Mouse (Mus musculus) erythroblast, embryonic 14.5 days (primary cell): ENCODE results near the gene Lhfpl4. TPM values are rescaled to one million over a fixed set of nuclear protein-coding genes. Genes with fewer than 3 reads are reported as not detected.

Source experiments
- H3K27me3 ChIP-seq: 2 replicates; pipeline ENCODE4 v1.6.1; 2012; ENCODE audit warnings: inconsistent platforms; ENCODE audit not compliant: control insufficient read depth
- H3K36me3 ChIP-seq: 2 replicates; pipeline ENCODE4 v1.6.1; 2012; ENCODE audit warnings: mild to moderate bottlenecking, inconsistent platforms; ENCODE audit not compliant: control insufficient read depth
- H3K4me1 ChIP-seq: 2 replicates; pipeline ENCODE4 v1.6.1; 2012; ENCODE audit warnings: inconsistent platforms; ENCODE audit not compliant: control insufficient read depth
- H3K4me3 ChIP-seq: replicated peaks from 2 replicates; pipeline ENCODE3; 2012; ENCODE audit warnings: moderate library complexity, mild to moderate bottlenecking, inconsistent platforms
- H3K9me3 ChIP-seq: 2 replicates; pipeline ENCODE4 v1.6.1; 2012; ENCODE audit warnings: low read length, inconsistent platforms, mixed read lengths; ENCODE audit not compliant: control insufficient read depth
- GATA1 ChIP-seq: IDR thresholded peaks from 2 replicates; pipeline ENCODE4 v1.6.1; 2012; ENCODE audit warnings: low read length, inconsistent platforms, mixed read lengths
- TAL1 ChIP-seq: IDR thresholded peaks from 3 replicates; pipeline ENCODE4 v1.6.1; 2012; ENCODE audit warnings: low read length, inconsistent platforms, mixed read lengths
- polyA plus RNA-seq: library from polyadenylated mRNA; stranded (reverse); fragments of >175 nt; gene quantifications from 2 replicates; pipeline ENCODE4 v1.2.3, GENCODE M21; 2012

The Lhfpl4 gene
- polyA plus RNA-seq, 1 experiment: 0.01 TPM

DNA sequence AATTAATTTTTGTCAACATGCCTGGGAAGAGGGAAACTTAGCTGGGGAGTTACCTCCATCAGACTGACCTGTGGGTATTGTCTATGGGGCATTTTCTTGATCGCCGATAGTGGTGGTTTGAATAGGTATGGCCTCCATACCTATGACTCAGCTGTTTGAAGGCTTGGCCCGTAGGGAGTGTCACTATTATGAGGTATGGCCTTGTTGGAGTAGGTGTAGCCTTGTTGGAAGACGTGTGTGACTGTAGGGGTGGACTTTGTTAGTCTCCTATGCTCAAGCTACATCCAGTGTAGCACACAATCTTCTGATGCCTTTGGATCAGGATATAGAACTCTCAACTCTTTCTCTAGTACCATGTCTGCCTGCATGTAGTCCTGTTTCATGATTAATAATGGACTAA, 39.1 kb downstream of the Lhfpl4 start:
- TF ChIP-seq TAL1: no peak
- TF ChIP-seq GATA1: no peak
- no peak overlapping the region for H3K4me3 ChIP-seq

DNA sequence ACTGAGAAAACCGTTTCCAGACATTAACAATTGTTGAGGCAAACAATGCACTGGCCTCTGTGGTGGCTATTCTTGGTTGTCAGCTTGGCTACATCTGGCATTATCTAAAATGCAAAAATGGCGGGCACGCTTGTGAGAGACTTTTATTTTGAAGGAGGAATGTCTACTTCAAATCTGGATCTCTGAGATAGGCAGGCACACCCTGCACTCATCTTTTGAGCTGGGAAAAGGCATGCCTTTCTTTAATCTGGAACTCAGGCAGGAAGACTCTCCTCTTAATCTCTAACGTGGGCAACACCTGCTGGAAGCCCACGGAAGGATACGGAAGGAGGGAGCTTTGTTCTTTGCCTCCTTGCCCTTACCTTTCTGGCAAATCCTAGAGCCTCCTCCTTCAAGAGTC, 40.3 kb downstream of the Lhfpl4 start:
- Histone ChIP-seq H3K36me3 (peaks cover 78% of the 10 kb centered on the region), H3K4me3 (no peak overlapping the region), H3K9me3 (no peaks in the 10 kb centered on the region), H3K4me1 (peaks cover 5% of the 10 kb centered on the region; the same call in 1 of the 2 replicates), H3K27me3 (no peaks in the 10 kb centered on the region)
- no peak for TF ChIP-seq TAL1
- no peak for TF ChIP-seq GATA1

More for the DNA sequence above, 39.1 kb downstream of the Lhfpl4 start:
- Histone ChIP-seq H3K27me3 (no peaks in the 10 kb centered on the region), H3K36me3 (peaks cover 70% of the 10 kb centered on the region), H3K4me1 (peaks cover 5% of the 10 kb centered on the region; the same call in 1 of the 2 replicates), H3K9me3 (no peaks in the 10 kb centered on the region)

DNA sequence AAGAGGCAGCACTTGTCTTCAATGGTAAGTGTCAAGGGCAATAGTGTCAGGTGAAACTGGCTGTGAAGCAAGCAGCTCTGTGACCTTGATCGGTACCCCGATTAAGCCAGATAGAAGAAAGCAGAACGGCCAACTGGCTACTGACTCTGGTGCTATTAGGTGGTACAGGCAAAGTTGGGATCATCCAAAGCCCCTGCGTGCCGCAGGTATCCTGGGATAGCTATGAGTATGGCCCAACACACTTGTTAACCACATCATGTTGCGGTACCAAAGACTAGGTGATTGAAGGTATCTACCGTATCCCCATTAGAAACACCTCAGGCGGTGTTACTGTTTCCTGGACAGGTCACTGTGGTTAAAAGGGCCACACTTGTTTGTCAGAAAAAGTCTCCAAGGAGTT, 41.1 kb downstream of the Lhfpl4 start:
- Histone ChIP-seq H3K27me3 (no peaks in the 10 kb centered on the region), H3K4me1 (peaks cover 5% of the 10 kb centered on the region; the same call in 1 of the 2 replicates), H3K36me3 (peaks cover 86% of the 10 kb centered on the region), H3K4me3 (no peak overlapping the region), H3K9me3 (no peaks in the 10 kb centered on the region)
- TF ChIP-seq GATA1 (no peak), TAL1 (no peak)

DNA sequence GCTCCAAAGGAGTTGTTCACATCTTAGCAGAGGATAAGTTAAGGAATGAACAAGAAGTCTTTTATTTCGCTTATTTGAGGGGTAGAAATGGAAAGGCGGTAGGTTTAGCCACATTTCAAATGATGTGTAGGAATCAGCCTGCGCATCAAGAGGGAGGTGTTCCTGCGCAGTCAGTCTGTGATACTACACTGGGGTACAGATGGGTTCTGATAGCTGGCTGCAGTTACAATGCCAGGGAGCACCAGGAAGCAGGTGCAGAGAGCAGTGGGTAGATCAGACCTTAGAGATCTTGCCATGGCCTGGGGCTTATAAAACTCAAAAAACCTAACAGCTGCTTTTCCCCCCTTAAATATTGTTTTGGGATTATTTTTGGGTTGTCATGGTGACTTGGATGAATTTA, 49.9 kb downstream of the Lhfpl4 start:
- H3K4me1 ChIP-seq: no peaks in the 10 kb centered on the region
- peaks cover 97% of the 10 kb centered on the region for H3K36me3 ChIP-seq
- H3K4me3 ChIP-seq: no peak overlapping the region
- no peak for TF ChIP-seq TAL1
- TF ChIP-seq GATA1: no peak
- no peaks in the 10 kb centered on the region for H3K9me3 ChIP-seq
- no peaks in the 10 kb centered on the region for H3K27me3 ChIP-seq

DNA sequence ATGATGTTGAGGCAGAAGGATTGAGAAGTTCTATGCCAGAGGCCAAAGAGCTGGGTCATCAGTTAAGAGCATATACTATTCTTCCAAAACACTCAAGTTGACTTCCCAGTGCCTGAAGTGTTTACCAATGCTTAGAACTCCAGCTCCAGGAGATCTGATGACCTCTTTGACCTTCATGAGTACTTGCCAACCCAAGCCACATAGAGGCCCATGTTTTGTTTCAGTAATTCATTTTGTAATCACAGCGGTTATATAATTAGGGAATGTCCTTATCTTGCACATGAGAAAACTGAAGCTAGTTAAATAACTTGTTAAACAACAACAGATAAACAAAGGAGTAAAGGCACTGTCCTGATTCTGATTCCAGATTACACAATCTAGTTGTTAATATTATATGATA, 50.4 kb downstream of the Lhfpl4 start:
- H3K27me3 ChIP-seq: no peaks in the 10 kb centered on the region
- TF ChIP-seq TAL1: no peak
- TF ChIP-seq GATA1: no peak
- no peaks in the 10 kb centered on the region for H3K4me1 ChIP-seq
- H3K9me3 ChIP-seq: no peaks in the 10 kb centered on the region
- no peak overlapping the region for H3K4me3 ChIP-seq
- H3K36me3 ChIP-seq: peaks cover 96% of the 10 kb centered on the region

DNA sequence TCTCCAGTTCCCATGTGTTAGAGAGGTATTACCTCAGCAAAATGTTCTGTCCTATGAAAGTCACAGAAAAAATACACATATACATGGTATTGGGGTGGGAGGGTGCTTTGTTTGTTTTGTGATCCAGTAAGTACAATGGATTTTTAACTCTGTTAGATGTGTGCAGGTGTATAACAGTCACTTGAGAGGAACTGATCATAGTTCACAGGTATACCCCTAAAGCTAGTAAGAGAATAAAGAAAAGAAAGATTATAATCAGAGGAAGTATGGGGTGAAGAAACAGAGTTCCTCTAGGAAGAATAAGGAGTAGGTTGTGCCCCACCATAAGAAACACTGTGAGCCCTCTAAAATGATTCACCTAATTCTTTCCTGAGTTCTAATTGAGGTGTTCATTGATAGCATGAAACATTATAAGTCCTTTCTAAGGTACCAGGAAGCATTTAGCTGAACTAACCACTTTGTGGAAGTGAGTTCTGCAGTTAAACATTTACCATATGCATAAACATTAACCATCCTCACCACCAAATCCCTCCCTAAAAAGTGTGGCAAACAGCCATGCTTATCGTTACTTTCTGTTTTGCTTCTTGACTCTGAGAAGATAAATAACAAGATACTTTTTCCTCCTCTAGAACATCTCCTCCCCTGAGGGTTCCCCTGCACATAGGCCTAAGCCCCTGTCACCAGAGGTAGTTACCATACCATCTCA, 53.6 kb downstream of the Lhfpl4 start:
- no peaks in the 10 kb centered on the region for H3K27me3 ChIP-seq
- no peak overlapping the region for H3K4me3 ChIP-seq
- H3K36me3 ChIP-seq: peaks cover 95% of the 10 kb centered on the region
- H3K4me1 ChIP-seq: no peaks in the 10 kb centered on the region
- H3K9me3 ChIP-seq: no peaks in the 10 kb centered on the region
- TF ChIP-seq GATA1: no peak
- TF ChIP-seq TAL1: no peak

DNA sequence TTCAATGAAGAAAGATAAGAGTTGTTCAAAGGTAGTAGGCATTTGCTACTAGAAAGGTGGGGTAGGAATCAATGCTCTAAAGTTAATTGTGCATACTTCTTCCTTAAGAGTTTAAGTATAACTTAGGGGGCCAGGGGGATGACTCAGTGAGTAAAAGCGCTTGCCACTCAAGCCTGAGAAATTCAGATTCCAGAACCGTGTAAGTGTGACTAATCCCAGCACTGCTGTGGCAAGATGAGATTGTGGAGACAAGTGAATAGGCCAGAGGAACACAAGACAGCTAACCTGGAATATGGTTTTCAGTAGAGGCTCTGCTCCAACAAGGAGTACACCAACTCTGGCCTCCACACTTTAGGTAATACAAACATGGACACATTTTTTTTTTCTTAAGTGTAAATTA, 61.8 kb downstream of the Lhfpl4 start:
- H3K9me3 ChIP-seq: no peaks in the 10 kb centered on the region
- TF ChIP-seq GATA1 (no peak), TAL1 (no peak)
- H3K4me1 ChIP-seq: no peaks in the 10 kb centered on the region
- peaks cover 86% of the 10 kb centered on the region for H3K36me3 ChIP-seq
- H3K27me3 ChIP-seq: no peaks in the 10 kb centered on the region
- H3K4me3 ChIP-seq: no peak overlapping the region

DNA sequence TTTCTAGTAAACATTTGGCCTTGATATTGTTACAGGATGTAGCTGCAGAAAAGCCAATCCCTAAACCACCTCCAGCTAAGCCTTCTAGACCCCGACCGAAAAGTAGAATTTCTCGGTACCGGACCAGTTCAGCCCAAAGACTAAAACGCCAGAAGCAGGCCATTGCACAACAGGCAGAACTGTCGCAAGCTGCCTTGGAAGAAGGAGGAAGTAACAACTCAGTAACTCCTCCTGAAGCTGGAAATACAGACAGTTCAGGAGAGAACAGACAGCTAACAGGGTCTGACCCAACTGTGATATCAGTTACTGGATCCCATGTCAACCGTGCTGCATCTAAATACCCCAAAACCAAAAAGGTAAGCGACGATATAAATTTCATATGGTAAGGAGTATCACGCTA, 74.4 kb downstream of the Lhfpl4 start:
- TF ChIP-seq TAL1: no peak
- no peaks in the 10 kb centered on the region for H3K27me3 ChIP-seq
- no peak overlapping the region for H3K4me3 ChIP-seq
- H3K36me3 ChIP-seq: peaks cover 99% of the 10 kb centered on the region
- no peaks in the 10 kb centered on the region for H3K9me3 ChIP-seq
- no peaks in the 10 kb centered on the region for H3K4me1 ChIP-seq

Other genes with a start within 250 kb of the Lhfpl4 start
- 0.01 and 0.02 TPM in 2 replicates for gene Srgap3, start 248.1 kb downstream of the Lhfpl4 start, polyA plus RNA-seq
- gene Thumpd3, start 149.2 kb downstream of the Lhfpl4 start, polyA plus RNA-seq: 0.25 and 0.34 TPM in 2 replicates
- 0.69 and 1.3 TPM in 2 replicates for gene Setd5, start 118.0 kb downstream of the Lhfpl4 start, polyA plus RNA-seq
- 11.4 and 14.2 TPM in 2 replicates for gene Mtmr14, start 42.5 kb upstream of the Lhfpl4 start, polyA plus RNA-seq
- gene Cpne9, start 86.9 kb upstream of the Lhfpl4 start, polyA plus RNA-seq: 0.02 and 0.03 TPM in 2 replicates
- 6.0 and 6.8 TPM in 2 replicates for gene Brpf1, start 111.8 kb upstream of the Lhfpl4 start, polyA plus RNA-seq
- 0.56 and 0.83 TPM in 2 replicates for gene Ogg1, start 131.6 kb upstream of the Lhfpl4 start, polyA plus RNA-seq
- gene Camk1, start 148.6 kb upstream of the Lhfpl4 start, polyA plus RNA-seq: 0.19 and 0.31 TPM in 2 replicates
- gene Tada3, start 182.5 kb upstream of the Lhfpl4 start, polyA plus RNA-seq: 13.9 and 15.1 TPM in 2 replicates
- 14.9 and 23.3 TPM in 2 replicates for gene Arpc4, start 182.7 kb upstream of the Lhfpl4 start, polyA plus RNA-seq
- 0.16 and 0.34 TPM in 2 replicates for gene Ttll3, start 193.9 kb upstream of the Lhfpl4 start, polyA plus RNA-seq
- gene Rpusd3, start 224.0 kb upstream of the Lhfpl4 start, polyA plus RNA-seq: 9.0 and 14.6 TPM in 2 replicates
- not detected in 2 replicates for gene Cidec, start 240.4 kb upstream of the Lhfpl4 start, polyA plus RNA-seq
- gene Jagn1, start 247.2 kb upstream of the Lhfpl4 start, polyA plus RNA-seq: 0.23 and 0.38 TPM in 2 replicates